Mouse (Mus musculus) stomach, embryonic 14.5 days (tissue): ENCODE measurements around the gene Dalrd3. TPM values are rescaled to one million over a fixed set of nuclear protein-coding genes. Genes with fewer than 3 reads are reported as not detected.
A peak's percentile ranks its signal among the peaks of the same experiment; 100 is the strongest.

Experiments used
- ATAC-seq: fragments of 200-750 bp; cut with Nextera tagmentation; 2 replicates; pipeline ENCODE4 v1.8.0; 2017; ENCODE audit warnings: low read depth, moderate TSS enrichment; ENCODE audit not compliant: insufficient number of reproducible peaks, insufficient read depth, low FRiP score
- H3K27ac ChIP-seq: fragments of 300-500 bp; sonication (generic); 2 replicates; pipeline ENCODE4 v1.5.1; 2014; ENCODE audit warnings: mild to moderate bottlenecking, low read length, moderate library complexity, mixed read lengths
- H3K27me3 ChIP-seq: fragments of 300-500 bp; sonication (generic); 2 replicates; pipeline ENCODE4 v1.6.1; 2014; ENCODE audit warnings: low read length, control low read depth, mixed read lengths; ENCODE audit not compliant: control insufficient read depth, insufficient read depth
- H3K36me3 ChIP-seq: fragments of 300-500 bp; sonication (generic); 2 replicates; pipeline ENCODE4 v1.6.1; 2014; ENCODE audit warnings: mild to moderate bottlenecking, control low read depth, low read length, moderate library complexity, mixed read lengths; ENCODE audit not compliant: control insufficient read depth, insufficient read depth
- H3K4me1 ChIP-seq: fragments of 300-500 bp; sonication (generic); 2 replicates; pipeline ENCODE4 v1.6.1; 2014; ENCODE audit warnings: low read length, control low read depth, mixed read lengths; ENCODE audit not compliant: control insufficient read depth, insufficient read depth
- H3K4me2 ChIP-seq: fragments of 300-500 bp; sonication (generic); replicated peaks from 2 replicates; pipeline ENCODE4 v1.6.1; 2014; ENCODE audit warnings: low read depth, low read length, control low read depth
- H3K4me3 ChIP-seq: fragments of 300-500 bp; sonication (generic); 2 replicates; pipeline ENCODE4 v1.5.1; 2014; ENCODE audit warnings: low read depth, low read length, control low read depth
- H3K9ac ChIP-seq: fragments of 300-500 bp; sonication (generic); replicated peaks from 2 replicates; pipeline ENCODE4 v1.6.1; 2014; ENCODE audit warnings: low read depth, mild to moderate bottlenecking, control low read depth, low read length, moderate library complexity, mixed read lengths
- H3K9me3 ChIP-seq: fragments of 300-500 bp; sonication (generic); 2 replicates; pipeline ENCODE4 v1.6.1; 2016; ENCODE audit warnings: low read depth, low read length, control low read depth; ENCODE audit not compliant: control insufficient read depth
- WGBS: fragments of 180-500 bp; shearing (Covaris S2); extraction: QIAGEN DNeasy Blood & Tissue Kit; methylation state at CpG from one replicate; pipeline ENCODE4 v1.1.7; 2014; 5-methylcytosine and 5-hydroxymethylcytosine counted together
- polyA plus RNA-seq: library from polyadenylated mRNA; unstranded; fragments of >200 nt; fragmentation: Nextera tagmentation; extraction: Ambion mirVana; gene quantifications from 2 replicates; pipeline ENCODE4 v1.2.1, GENCODE M21; 2014

Gene Dalrd3
- polyA plus RNA-seq, result 114 and 135 TPM in 2 replicates

- Histone ChIP-seq H3K27me3 (no peaks in the 10 kb centered on the region), H3K4me3 (peak within 1 kb of the TSS; percentile 53), H3K36me3 (peaks cover 40% of the 10 kb centered on the region), H3K4me1 (peaks cover 25% of the 10 kb centered on the region), H3K9ac (peak within 1 kb of the TSS; percentile 26), H3K4me2 (peak within 1 kb of the TSS; percentile 97), H3K27ac (peak within 1 kb of the TSS; percentile 27), H3K9me3 (no peaks in the 10 kb centered on the region)
- ATAC-seq, result peak; percentile 67
- WGBS, result 5% methylated on average over 42 of the region's 42 CpGs
Measured at GRCm38 (mm10) chr9:108569381-108570206, at the start of gene Dalrd3. TSS of gene Dalrd3 (plus strand) at chr9:108569886.

- H3K4me3 ChIP-seq, result no peak overlapping the region
- 83% methylated on average over 2 of the region's 2 CpGs for WGBS
- no peak overlapping the region for H3K4me2 ChIP-seq
- peaks cover 8% of the 10 kb centered on the region for H3K4me1 ChIP-seq
- H3K36me3 ChIP-seq, result peaks cover 15% of the 10 kb centered on the region; the same call in 1 of the 2 replicates
- H3K27me3 ChIP-seq, result no peaks in the 10 kb centered on the region
- no peak overlapping the region for H3K27ac ChIP-seq
- no peak overlapping the region for H3K9ac ChIP-seq
- H3K9me3 ChIP-seq, result no peaks in the 10 kb centered on the region
- ATAC-seq, result no peak
Measured at GRCm38 (mm10) chr9:108521604-108522003, 48.1 kb upstream of the Dalrd3 start.

- H3K9me3 ChIP-seq, result no peaks in the 10 kb centered on the region
- no peaks in the 10 kb centered on the region for H3K27me3 ChIP-seq
- H3K4me1 ChIP-seq, result peaks cover 8% of the 10 kb centered on the region
- H3K4me3 ChIP-seq, result no peak overlapping the region
- H3K27ac ChIP-seq, result no peak overlapping the region
- H3K9ac ChIP-seq, result no peak overlapping the region
- H3K4me2 ChIP-seq, result no peak overlapping the region
- peaks cover 15% of the 10 kb centered on the region; the same call in 1 of the 2 replicates for H3K36me3 ChIP-seq
- 95% methylated on average over 4 of the region's 4 CpGs for WGBS
- no peak for ATAC-seq
Measured at GRCm38 (mm10) chr9:108523341-108523740, 46.3 kb upstream of the Dalrd3 start.

- H3K36me3 ChIP-seq, result peaks cover 24% of the 10 kb centered on the region
- no peak overlapping the region for H3K4me3 ChIP-seq
- no peaks in the 10 kb centered on the region for H3K4me1 ChIP-seq
- WGBS, result 86% methylated on average over 3 of the region's 3 CpGs
- H3K27ac ChIP-seq, result no peak overlapping the region
- H3K27me3 ChIP-seq, result no peaks in the 10 kb centered on the region
- ATAC-seq, result no peak
- no peak overlapping the region for H3K4me2 ChIP-seq
- H3K9me3 ChIP-seq, result no peaks in the 10 kb centered on the region
- no peak overlapping the region for H3K9ac ChIP-seq
Measured at GRCm38 (mm10) chr9:108525400-108525799, 44.3 kb upstream of the Dalrd3 start.

- Histone ChIP-seq H3K4me2 (no peak overlapping the region), H3K27ac (no peak overlapping the region), H3K36me3 (peaks cover 62% of the 10 kb centered on the region), H3K27me3 (no peaks in the 10 kb centered on the region), H3K4me3 (no peak overlapping the region), H3K9me3 (no peaks in the 10 kb centered on the region), H3K4me1 (no peaks in the 10 kb centered on the region), H3K9ac (no peak overlapping the region)
- ATAC-seq, result no peak
- 84% methylated on average over 1 of the region's 1 CpGs for WGBS
Measured at GRCm38 (mm10) chr9:108530954-108531353, 38.7 kb upstream of the Dalrd3 start.

- 94% methylated on average over 1 of the region's 1 CpGs for WGBS
- H3K27ac ChIP-seq, result no peak overlapping the region
- ATAC-seq, result no peak
- H3K27me3 ChIP-seq, result no peaks in the 10 kb centered on the region
- H3K36me3 ChIP-seq, result peaks cover 64% of the 10 kb centered on the region
- H3K4me2 ChIP-seq, result no peak overlapping the region
- no peaks in the 10 kb centered on the region for H3K9me3 ChIP-seq
- H3K4me1 ChIP-seq, result no peaks in the 10 kb centered on the region
- H3K9ac ChIP-seq, result no peak overlapping the region
- H3K4me3 ChIP-seq, result no peak overlapping the region
Measured at GRCm38 (mm10) chr9:108531496-108531895, 38.2 kb upstream of the Dalrd3 start.

- no peak overlapping the region for H3K4me3 ChIP-seq
- no peaks in the 10 kb centered on the region for H3K27me3 ChIP-seq
- H3K9ac ChIP-seq, result no peak overlapping the region
- no peak overlapping the region for H3K27ac ChIP-seq
- H3K9me3 ChIP-seq, result no peaks in the 10 kb centered on the region
- H3K36me3 ChIP-seq, result peaks cover 68% of the 10 kb centered on the region
- no peak overlapping the region for H3K4me2 ChIP-seq
- no peak for ATAC-seq
- H3K4me1 ChIP-seq, result no peaks in the 10 kb centered on the region
Measured at GRCm38 (mm10) chr9:108540846-108541245, 28.8 kb upstream of the Dalrd3 start.

GRCm38 (mm10) chr9:108545986-108546385 is 23.7 kb upstream of the Dalrd3 start:
- H3K9me3 ChIP-seq, result no peaks in the 10 kb centered on the region
- no peak overlapping the region for H3K4me3 ChIP-seq
- no peaks in the 10 kb centered on the region for H3K4me1 ChIP-seq
- no peak overlapping the region for H3K27ac ChIP-seq
- no peaks in the 10 kb centered on the region for H3K27me3 ChIP-seq
- WGBS, result 92% methylated on average over 3 of the region's 3 CpGs
- no peak for ATAC-seq
- H3K36me3 ChIP-seq, result peaks cover 75% of the 10 kb centered on the region
- H3K4me2 ChIP-seq, result no peak overlapping the region
- H3K9ac ChIP-seq, result no peak overlapping the region
